Mouse (Mus musculus): ENCODE data around the gene Pfdn6.

DNA sequence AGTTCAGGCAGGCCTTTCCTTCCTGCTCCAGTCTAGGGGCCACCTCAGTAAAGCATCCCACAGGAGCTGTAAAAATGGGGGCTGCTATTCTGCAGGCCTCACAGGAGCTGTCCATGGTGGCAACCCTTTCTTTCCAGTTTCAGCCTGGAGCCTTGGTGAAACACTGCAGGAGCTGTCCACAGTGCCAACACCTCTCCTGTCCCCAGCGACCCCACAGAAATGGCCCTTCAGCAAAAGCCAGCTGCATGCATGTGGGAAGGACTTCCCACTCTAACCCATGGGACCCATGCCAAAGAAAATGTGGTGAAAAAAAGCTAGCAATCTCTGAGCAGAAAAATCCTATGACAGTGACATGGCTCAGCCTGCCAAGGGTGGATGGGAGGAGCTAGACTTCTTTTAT, 32.5 kb upstream of the Pfdn6 start:
- no peak for TF ChIP-seq ZNF384 (IDR thresholded peaks at IDR 0.05; ENCODE audit: low read depth, low read length)
- no peak for TF ChIP-seq MAFK (IDR thresholded peaks at IDR 0.05; ENCODE audit: insufficient read depth, low read depth, low read length)
- no peak for TF ChIP-seq CHD2 (IDR thresholded peaks at IDR 0.05; ENCODE audit: low read depth, low read length)
- TF ChIP-seq ZC3H11A (IDR thresholded peaks at IDR 0.05; ENCODE audit: borderline replicate concordance, low read depth, low read length): no peak
- TF ChIP-seq HCFC1 (IDR thresholded peaks at IDR 0.05; ENCODE audit: borderline replicate concordance, insufficient read depth, low read length): no peak

Measured in ES-E14 (cell line).